Mouse (Mus musculus) midbrain, postnatal 0 days (tissue): ENCODE results near the gene Rubcnl. TPM values are rescaled to one million over a fixed set of nuclear protein-coding genes. Genes with fewer than 3 reads are reported as not detected.

Experiments used
- ATAC-seq: fragments of 200-750 bp; cut with Nextera tagmentation; 2 replicates; pipeline ENCODE4 v1.8.0; 2017; ENCODE audit warnings: moderate number of reproducible peaks, mild to moderate bottlenecking, moderate TSS enrichment, moderate library complexity; ENCODE audit not compliant: low FRiP score
- DNase-seq: peaks from one replicate; pipeline ENCODE4 v3.0.0-alpha.2; 2015; ENCODE audit warnings: low spot score
- H3K27ac ChIP-seq: fragments of 300-500 bp; sonication (generic); 2 replicates; pipeline ENCODE4 v1.5.1; 2014; ENCODE audit warnings: low read depth, mild to moderate bottlenecking, low read length, mixed read lengths
- H3K27me3 ChIP-seq: fragments of 300-500 bp; sonication (generic); 2 replicates; pipeline ENCODE4 v1.6.1; 2014; ENCODE audit warnings: low read length, control low read depth, mixed read lengths; ENCODE audit not compliant: insufficient read depth
- H3K36me3 ChIP-seq: fragments of 300-500 bp; sonication (generic); 2 replicates; pipeline ENCODE4 v1.6.1; 2014; ENCODE audit warnings: low read length, control low read depth, mixed read lengths; ENCODE audit not compliant: insufficient read depth
- H3K4me1 ChIP-seq: fragments of 300-500 bp; sonication (generic); 2 replicates; pipeline ENCODE4 v1.6.1; 2014; ENCODE audit warnings: mild to moderate bottlenecking, control low read depth, antibody characterized with exemption, low read length, mixed read lengths; ENCODE audit not compliant: insufficient read depth
- H3K4me2 ChIP-seq: fragments of 300-500 bp; sonication (generic); 2 replicates; pipeline ENCODE4 v1.6.1; 2014; ENCODE audit warnings: low read depth, mild to moderate bottlenecking, low read length, mixed read lengths; ENCODE audit not compliant: poor library complexity, severe bottlenecking
- H3K4me3 ChIP-seq: fragments of 300-500 bp; sonication (generic); 2 replicates; pipeline ENCODE4 v1.5.1; 2014; ENCODE audit warnings: low read depth, mild to moderate bottlenecking, low read length, moderate library complexity
- H3K9ac ChIP-seq: fragments of 300-500 bp; sonication (generic); replicated peaks from 2 replicates; pipeline ENCODE4 v1.6.1; 2014; ENCODE audit warnings: mild to moderate bottlenecking, low read length, moderate library complexity, mixed read lengths; ENCODE audit not compliant: poor library complexity, severe bottlenecking
- H3K9me3 ChIP-seq: fragments of 300-500 bp; sonication (generic); 2 replicates; pipeline ENCODE4 v1.6.1; 2016; ENCODE audit warnings: low read length, control low read depth
- CTCF ChIP-seq: IDR thresholded peaks from 2 replicates; pipeline ENCODE4 v1.5.1; 2016; ENCODE audit warnings: antibody characterized with exemption, mild to moderate bottlenecking
- WGBS: fragments of 180-500 bp; shearing (Covaris S2); extraction: QIAGEN DNeasy Blood & Tissue Kit; methylation state at CpG from one replicate; pipeline ENCODE4 v1.1.7; 2014; 5-methylcytosine and 5-hydroxymethylcytosine counted together
- polyA plus RNA-seq: library from polyadenylated mRNA; unstranded; fragments of >200 nt; fragmentation: Nextera tagmentation; extraction: Ambion mirVana; gene quantifications from 2 replicates; pipeline ENCODE4 v1.2.1, GENCODE M21; 2015
- total RNA-seq: library from RNA; depleted of rRNA; stranded (reverse); fragments of >200 nt; gene quantifications from 2 replicates; pipeline ENCODE4 v1.2.3, GENCODE M21; 2014

Rubcnl gene
- total and polyA plus RNA-seq, 2 experiments from 2014 or later = 0.11 to 0.15 TPM

DNA sequence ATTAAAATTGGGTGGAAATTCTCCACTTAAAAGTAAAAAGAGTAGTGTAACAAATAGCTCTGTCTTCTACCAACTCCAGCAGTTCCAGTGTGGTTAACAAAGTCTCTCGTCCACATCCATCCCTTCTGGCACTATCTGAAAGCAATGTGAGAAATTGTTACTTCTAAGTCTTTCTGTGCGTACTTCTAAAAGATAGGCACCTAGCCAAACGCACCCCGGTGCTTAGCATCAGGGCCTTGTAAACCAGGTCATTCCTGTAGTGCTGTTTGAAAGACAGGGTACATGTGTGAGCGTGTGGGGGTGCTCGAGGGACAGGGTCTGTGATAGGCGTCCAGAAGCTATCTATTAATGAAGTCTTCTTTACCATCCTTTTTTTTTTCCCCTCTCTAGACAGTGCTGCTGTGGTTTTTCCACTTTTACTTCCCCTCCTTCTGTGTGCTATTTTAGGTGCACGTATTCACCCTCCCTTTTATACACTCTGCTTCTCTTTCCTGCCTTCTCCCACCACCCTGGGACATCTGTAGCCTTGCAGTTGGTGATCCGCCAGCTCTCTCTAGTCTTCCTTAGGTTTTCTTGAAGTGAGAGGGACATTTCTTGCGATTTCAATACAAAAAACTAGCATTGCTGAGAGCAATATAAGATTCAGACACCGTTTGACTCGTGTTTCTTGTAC, 4.9 kb downstream of the Rubcnl start:
- 0 out of 2 replicates have a peak, but pooled peaks cover 2% of the 10 kb centered on the region for H3K4me1 ChIP-seq
- no peak overlapping the region for H3K4me3 ChIP-seq
- no peaks in the 10 kb centered on the region for H3K36me3 ChIP-seq
- H3K27ac ChIP-seq = no peak overlapping the region
- 83% methylated on average over 12 of the region's 12 CpGs for WGBS
- ATAC-seq (no peak), DNase-seq (no peak)
- TF ChIP-seq CTCF = no peak
- H3K9me3 ChIP-seq = no peaks in the 10 kb centered on the region
- no peak overlapping the region for H3K9ac ChIP-seq
- H3K27me3 ChIP-seq = 0 out of 2 replicates have a peak, but pooled peaks cover 3% of the 10 kb centered on the region
- no peak overlapping the region for H3K4me2 ChIP-seq

DNA sequence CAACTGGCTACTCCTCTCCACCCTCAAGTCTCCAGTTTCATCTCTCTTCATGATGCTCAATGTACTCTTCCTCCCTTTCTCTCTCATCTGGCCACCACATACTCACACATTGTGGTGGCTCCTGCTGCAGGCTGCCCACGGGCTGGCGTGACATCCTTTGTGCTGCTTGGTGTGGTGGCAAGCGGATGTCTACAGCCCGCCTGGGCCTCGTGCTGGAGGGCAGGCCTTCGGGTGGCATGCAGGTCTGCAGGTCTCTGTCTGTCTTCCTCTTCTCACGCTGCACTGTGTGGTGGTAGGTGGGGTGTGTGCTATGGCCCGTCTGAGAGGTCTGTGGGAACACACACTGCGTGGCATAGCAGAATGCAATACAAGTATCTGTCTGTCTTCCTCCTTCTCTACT, 6.7 kb downstream of the Rubcnl start:
- Histone ChIP-seq H3K27ac (no peak overlapping the region), H3K4me2 (no peak overlapping the region), H3K27me3 (no peaks in the 10 kb centered on the region), H3K36me3 (no peaks in the 10 kb centered on the region), H3K4me1 (no peaks in the 10 kb centered on the region), H3K9ac (no peak overlapping the region), H3K4me3 (no peak overlapping the region), H3K9me3 (no peaks in the 10 kb centered on the region)
- ATAC-seq (no peak), DNase-seq (no peak)
- TF ChIP-seq CTCF = no peak
- WGBS = 90% methylated on average over 9 of the region's 9 CpGs

DNA sequence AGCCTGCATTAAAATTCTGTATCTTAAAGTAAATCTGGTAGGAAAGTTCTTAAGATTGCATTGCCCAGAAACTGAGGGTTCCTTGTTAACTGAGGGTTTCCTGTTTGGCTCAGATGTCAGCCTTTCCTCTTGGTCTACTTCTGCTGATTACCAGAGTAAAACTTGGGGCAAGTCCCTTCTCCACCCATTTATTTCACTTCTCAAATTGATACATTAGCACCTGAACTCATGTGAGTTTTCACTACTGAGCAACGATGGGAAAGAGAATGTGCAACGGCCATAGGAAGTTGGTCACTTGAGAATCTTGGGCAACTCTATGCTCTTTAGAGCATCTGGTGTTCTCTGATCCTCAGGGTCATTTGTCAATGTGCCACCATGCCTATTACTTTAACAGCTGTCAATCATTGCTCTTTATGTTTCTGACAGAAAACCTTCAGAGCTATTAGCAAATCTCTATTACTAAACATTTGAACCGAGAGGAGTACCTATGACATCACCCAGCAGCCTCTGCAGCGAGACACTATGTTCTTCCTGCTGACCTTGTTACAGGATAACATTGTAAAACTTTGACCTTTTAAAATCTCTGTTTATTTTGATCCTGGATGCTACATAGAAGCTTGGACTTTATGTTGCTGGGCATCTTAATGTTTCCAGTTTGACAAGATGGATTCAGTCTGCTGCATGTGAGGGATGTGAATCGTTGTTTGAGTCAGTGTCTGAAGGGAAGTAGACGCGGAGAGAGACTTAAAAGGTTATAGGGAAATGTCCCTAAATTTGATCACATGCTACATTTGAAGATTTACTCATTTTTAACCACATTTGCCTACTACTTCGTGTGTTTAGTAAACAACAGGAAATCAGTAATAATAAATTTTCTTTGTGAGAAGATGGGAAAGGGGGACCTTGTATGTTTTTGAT, 9.2 kb downstream of the Rubcnl start:
- Histone ChIP-seq H3K27me3 (no peaks in the 10 kb centered on the region), H3K4me3 (no peak overlapping the region), H3K4me1 (no peaks in the 10 kb centered on the region), H3K27ac (no peak overlapping the region), H3K9ac (no peak overlapping the region), H3K9me3 (no peaks in the 10 kb centered on the region), H3K36me3 (no peaks in the 10 kb centered on the region), H3K4me2 (no peak overlapping the region)
- TF ChIP-seq CTCF = no peak
- DNase-seq = no peak
- 85% methylated on average over 8 of the region's 8 CpGs for WGBS
- ATAC-seq = no peak

DNA sequence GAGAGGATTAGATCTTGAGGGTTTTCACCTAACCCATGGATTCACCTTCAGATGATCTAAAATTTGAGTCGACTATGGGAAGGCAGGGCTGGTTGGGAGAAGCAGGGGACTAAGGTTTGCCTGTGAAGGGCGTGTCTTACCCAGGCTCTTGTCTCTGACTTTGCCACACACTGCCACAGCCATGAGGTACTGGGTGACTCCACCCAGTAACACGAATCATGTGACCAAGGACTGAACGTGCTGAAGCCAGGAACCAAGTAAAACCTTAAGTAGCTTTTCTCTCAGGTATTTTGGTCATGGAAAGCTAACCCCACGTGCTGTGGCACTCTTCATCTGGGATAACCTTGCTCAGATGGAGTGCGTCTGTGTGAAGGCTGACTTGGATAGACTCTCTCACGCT, 14.9 kb downstream of the Rubcnl start:
- Histone ChIP-seq H3K27ac (no peak overlapping the region), H3K9me3 (no peaks in the 10 kb centered on the region), H3K4me1 (no peaks in the 10 kb centered on the region), H3K27me3 (no peaks in the 10 kb centered on the region), H3K4me2 (no peak overlapping the region), H3K9ac (no peak overlapping the region), H3K4me3 (no peak overlapping the region), H3K36me3 (no peaks in the 10 kb centered on the region)
- TF ChIP-seq CTCF = no peak
- 75% methylated on average over 7 of the region's 7 CpGs for WGBS
- no peak for ATAC-seq
- no peak for DNase-seq

DNA sequence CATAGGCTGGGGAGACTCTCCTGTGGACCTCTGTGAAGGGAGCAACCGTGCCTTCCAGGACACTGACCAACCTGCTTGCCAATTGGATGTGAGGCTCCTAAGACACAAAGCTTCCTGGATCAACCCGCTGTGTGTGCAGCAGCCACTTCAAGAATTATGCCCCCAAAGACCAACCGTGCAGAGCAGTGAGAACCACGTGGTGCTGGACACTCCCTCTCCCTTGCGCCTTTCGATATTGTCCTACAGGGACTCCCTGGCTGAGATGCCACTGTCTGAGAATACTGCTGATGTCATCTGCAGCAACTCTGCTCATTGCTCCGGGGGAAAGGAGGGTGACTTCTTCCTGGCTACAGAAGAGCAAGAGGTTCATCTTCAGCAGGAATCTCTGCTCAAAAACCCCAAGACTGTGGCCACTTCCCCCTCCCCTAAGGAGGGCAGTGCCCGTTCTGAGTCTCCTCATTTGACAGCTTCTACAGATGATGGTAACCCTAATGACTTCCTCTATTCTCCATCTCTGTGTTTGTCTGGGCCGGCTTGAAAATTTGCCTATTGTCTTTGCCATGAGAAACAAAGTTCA, 16.3 kb downstream of the Rubcnl start:
- Histone ChIP-seq H3K9ac (no peak overlapping the region), H3K4me3 (no peak overlapping the region), H3K9me3 (no peaks in the 10 kb centered on the region), H3K4me2 (no peak overlapping the region), H3K27me3 (no peaks in the 10 kb centered on the region), H3K27ac (no peak overlapping the region), H3K4me1 (no peaks in the 10 kb centered on the region), H3K36me3 (no peaks in the 10 kb centered on the region)
- no peak for ATAC-seq
- 80% methylated on average over 9 of the region's 9 CpGs for WGBS
- DNase-seq = no peak
- no peak for TF ChIP-seq CTCF

DNA sequence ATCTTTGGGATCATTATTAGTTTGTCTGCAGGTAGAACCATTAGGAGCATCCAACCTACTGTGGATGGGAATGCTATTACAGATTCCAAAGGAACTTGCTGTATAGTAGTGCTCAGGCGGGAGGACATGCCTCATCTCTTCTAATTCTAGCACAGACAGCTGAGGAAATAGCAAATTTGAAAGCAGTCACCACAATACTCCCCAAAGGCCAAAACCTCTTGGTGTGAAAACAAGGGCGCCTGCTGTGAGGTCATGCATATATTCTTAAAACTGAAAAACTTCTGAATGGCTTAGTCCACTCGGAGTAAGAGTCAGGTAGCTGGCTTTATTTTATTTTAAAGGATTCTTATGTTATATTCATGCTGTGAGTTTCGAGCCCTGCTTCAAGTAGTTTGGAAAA, 16.9 kb downstream of the Rubcnl start:
- no peaks in the 10 kb centered on the region for H3K36me3 ChIP-seq
- no peaks in the 10 kb centered on the region for H3K4me1 ChIP-seq
- H3K27me3 ChIP-seq = no peaks in the 10 kb centered on the region
- no peak overlapping the region for H3K4me2 ChIP-seq
- H3K27ac ChIP-seq = no peak overlapping the region
- H3K9ac ChIP-seq = no peak overlapping the region
- H3K9me3 ChIP-seq = no peaks in the 10 kb centered on the region
- DNase-seq = no peak
- no peak for ATAC-seq
- TF ChIP-seq CTCF = no peak
- 69% methylated on average over 4 of the region's 4 CpGs for WGBS
- H3K4me3 ChIP-seq = no peak overlapping the region
